Mouse (Mus musculus): ENCODE measurements around the gene Alyref.

DNA sequence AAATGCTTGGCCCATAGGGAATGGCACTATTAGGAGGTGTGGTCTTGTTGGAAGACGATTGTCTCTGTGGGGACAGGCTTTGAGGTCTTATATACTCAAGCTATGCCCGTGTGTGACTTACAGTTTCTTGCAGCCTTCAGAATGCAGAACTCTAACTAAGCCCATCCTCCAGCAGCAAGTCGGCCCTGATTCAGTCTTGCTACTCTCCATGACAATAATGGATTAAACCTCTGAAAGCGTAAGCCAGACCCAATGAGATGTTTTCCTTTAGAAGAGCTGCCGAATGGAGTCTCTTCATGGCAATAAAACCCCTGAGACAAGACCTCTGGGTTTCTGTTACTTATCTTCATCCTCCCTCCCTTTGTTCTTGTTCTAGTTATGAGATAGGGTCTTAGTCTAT is 36.6 kb upstream of the Alyref start:
- TF ChIP-seq CTCF (conservative IDR thresholded peaks at IDR 0.05; ENCODE audit: low read length): no peak
- TF ChIP-seq NANOG (IDR thresholded peaks at IDR 0.05; ENCODE audit: borderline replicate concordance, low read length): no peak
- no peak for TF ChIP-seq POU5F1 (IDR thresholded peaks at IDR 0.05; ENCODE audit: borderline replicate concordance, low read length)
